Mouse (Mus musculus) heart, embryonic 13.5 days (tissue): ENCODE data around the gene Prim2. TPM values are rescaled to one million over a fixed set of nuclear protein-coding genes. Genes with fewer than 3 reads are reported as not detected.

Source experiments
- polyA plus RNA-seq: library from polyadenylated mRNA; unstranded; fragments of >200 nt; fragmentation: Nextera tagmentation; extraction: Ambion mirVana; gene quantifications from 2 replicates; pipeline ENCODE4 v1.2.1, GENCODE M21; 2015

Gene Prim2
- polyA plus RNA-seq, 1 experiment from 2014 or later: 18.1 TPM

Other genes starting within 250 kb of the Prim2 start
- gene Rab23, start 50.1 kb upstream of the Prim2 start, polyA plus RNA-seq: 14.1 and 14.5 TPM in 2 replicates
- 69.4 and 82.4 TPM in 2 replicates for gene Bag2, start 88.0 kb upstream of the Prim2 start, polyA plus RNA-seq
- gene Zfp451, start 144.8 kb upstream of the Prim2 start, polyA plus RNA-seq: 12.4 and 14.6 TPM in 2 replicates
- 4.4 and 4.6 TPM in 2 replicates for gene Bend6, start 238.0 kb upstream of the Prim2 start, polyA plus RNA-seq
- gene Dst, start 238.4 kb upstream of the Prim2 start, polyA plus RNA-seq: 16.6 and 17.9 TPM in 2 replicates